Mouse (Mus musculus) liver, adult 2 months (tissue): ENCODE results near the gene Adh1.
A peak's percentile ranks its signal among the peaks of the same experiment; 100 is the strongest.

Experiments used
- CTCF ChIP-seq: fragments of 200-500 bp; IDR thresholded peaks from 2 replicates; pipeline ENCODE4 v1.5.1; 2011; ENCODE audit warnings: low read depth, low read length, control low read depth
- POLR2A ChIP-seq: fragments of 200-500 bp; IDR thresholded peaks from 2 replicates; pipeline ENCODE4 v1.6.1; 2011; ENCODE audit warnings: low read length, control low read depth; ENCODE audit not compliant: insufficient read depth; ENCODE audit errors: extremely low read depth

DNA sequence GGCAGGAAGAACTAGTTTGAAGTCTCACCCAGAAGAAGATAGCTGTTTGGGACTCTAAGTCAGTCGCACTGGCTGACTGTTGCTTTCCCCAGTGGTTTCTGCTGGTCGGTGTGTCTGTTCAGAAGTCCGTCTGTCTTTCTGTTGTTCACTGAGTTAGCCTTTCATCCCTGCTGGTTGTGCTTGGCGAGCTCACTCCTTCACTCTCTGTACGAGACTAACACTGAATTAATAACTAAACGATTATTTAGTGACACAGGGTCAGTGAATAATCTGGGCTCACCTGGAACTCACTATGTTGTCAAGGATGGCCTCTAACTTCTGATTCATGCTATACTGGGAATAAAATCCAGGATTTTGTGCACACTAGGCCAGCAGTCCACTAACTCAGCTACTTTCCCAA, 21.3 kb upstream of the Adh1 start:
- TF ChIP-seq CTCF: no peak
- TF ChIP-seq POLR2A: 0 out of 2 replicates have a peak, but pooled peaks have one; percentile 31
